Mouse (Mus musculus) lung, postnatal 0 days (tissue): ENCODE data around the gene Hand1. TPM values are rescaled to one million over a fixed set of nuclear protein-coding genes. Genes with fewer than 3 reads are reported as not detected.
"Not testable (repeated sequence)": the region's sequence is repeated elsewhere in the genome, so short reads cannot be mapped to it uniquely, and the experiment has no call there.

Experiments
- ATAC-seq: fragments of 200-750 bp; cut with Nextera tagmentation; 2 replicates; pipeline ENCODE4 v1.8.0; 2017; ENCODE audit warnings: moderate library complexity
- DNase-seq: peaks from one replicate; pipeline ENCODE4 v3.0.0-alpha.2; 2016; ENCODE audit warnings: low spot score
- H3K27ac ChIP-seq: fragments of 300-500 bp; sonication (generic); 2 replicates; pipeline ENCODE4 v1.5.1; 2014; ENCODE audit warnings: antibody characterized with exemption, mild to moderate bottlenecking, low read length, mixed read lengths
- H3K27me3 ChIP-seq: fragments of 300-500 bp; sonication (generic); replicated peaks from 2 replicates; pipeline ENCODE4 v1.6.1; 2014; ENCODE audit warnings: low read length, mixed read lengths; ENCODE audit not compliant: insufficient read depth
- H3K36me3 ChIP-seq: fragments of 300-500 bp; sonication (generic); 2 replicates; pipeline ENCODE4 v1.6.1; 2014; ENCODE audit warnings: low read length, mixed read lengths; ENCODE audit not compliant: insufficient read depth
- H3K4me1 ChIP-seq: fragments of 300-500 bp; sonication (generic); 2 replicates; pipeline ENCODE4 v1.6.1; 2014; ENCODE audit warnings: antibody characterized with exemption, low read depth, low read length, mixed read lengths; ENCODE audit not compliant: insufficient read depth
- H3K4me2 ChIP-seq: fragments of 300-500 bp; sonication (generic); replicated peaks from 2 replicates; pipeline ENCODE4 v1.6.1; 2014; ENCODE audit warnings: low read depth, mild to moderate bottlenecking, low read length, moderate library complexity, mixed read lengths
- H3K4me3 ChIP-seq: fragments of 300-500 bp; sonication (generic); 2 replicates; pipeline ENCODE4 v1.5.1; 2014; ENCODE audit warnings: low read depth, low read length
- H3K9ac ChIP-seq: fragments of 300-500 bp; sonication (generic); replicated peaks from 2 replicates; pipeline ENCODE4 v1.6.1; 2014; ENCODE audit warnings: low read depth, mild to moderate bottlenecking
- H3K9me3 ChIP-seq: fragments of 300-500 bp; sonication (generic); 2 replicates; pipeline ENCODE4 v1.6.1; 2016; ENCODE audit warnings: low read length, mixed read lengths
- CTCF ChIP-seq: IDR thresholded peaks from 2 replicates; pipeline ENCODE4 v1.5.1; 2016; ENCODE audit warnings: antibody characterized with exemption, mild to moderate bottlenecking
- EP300 ChIP-seq: IDR thresholded peaks from 2 replicates; pipeline ENCODE4 v1.6.1; 2016; ENCODE audit warnings: antibody characterized with exemption, mild to moderate bottlenecking, control low read depth
- WGBS: fragments of 180-500 bp; shearing (Covaris S2); extraction: QIAGEN DNeasy Blood & Tissue Kit; methylation state at CpG from one replicate; pipeline ENCODE4 v1.1.7; 2014; 5-methylcytosine and 5-hydroxymethylcytosine counted together
- polyA plus RNA-seq: library from polyadenylated mRNA; unstranded; fragments of >200 nt; fragmentation: Nextera tagmentation; extraction: Ambion mirVana; gene quantifications from 2 replicates; pipeline ENCODE4 v1.2.1, GENCODE M21; 2015

Gene Hand1
- polyA plus RNA-seq, 1 experiment from 2014 or later, result not detected

GRCm38 (mm10) chr11:57828955-57829870 lies 3.4 kb downstream of the Hand1 start:
- no peaks in the 10 kb centered on the region for H3K36me3 ChIP-seq
- no peak overlapping the region for H3K4me3 ChIP-seq
- 7% methylated on average over 52 of the region's 53 CpGs for WGBS
- TF ChIP-seq CTCF (no peak), EP300 (no peak)
- no peak overlapping the region for H3K9ac ChIP-seq
- no peak overlapping the region for H3K4me2 ChIP-seq
- H3K4me1 ChIP-seq, result peaks cover 7% of the 10 kb centered on the region; the same call in 1 of the 2 replicates
- H3K27me3 ChIP-seq, result peaks cover 82% of the 10 kb centered on the region
- H3K9me3 ChIP-seq, result no peaks in the 10 kb centered on the region
- H3K27ac ChIP-seq, result no peak overlapping the region
- DNase-seq (no peak), ATAC-seq (no peak)

- Histone ChIP-seq H3K4me1 (peaks cover 7% of the 10 kb centered on the region; the same call in 1 of the 2 replicates), H3K9ac (no peak overlapping the region), H3K27me3 (peaks cover 72% of the 10 kb centered on the region), H3K36me3 (no peaks in the 10 kb centered on the region), H3K9me3 (no peaks in the 10 kb centered on the region), H3K27ac (no peak overlapping the region), H3K4me2 (peak overlapping the region; percentile 52), H3K4me3 (peak overlapping the region; percentile 33)
- WGBS, result 2% methylated on average over 33 of the region's 33 CpGs
- DNase-seq (no peak), ATAC-seq (no peak)
- TF ChIP-seq EP300 (no peak), CTCF (no peak)
Observed at GRCm38 (mm10) chr11:57827915-57828545, 4.6 kb downstream of the Hand1 start.

GRCm38 (mm10) chr11:57827048-57827914 lies 5.3 kb downstream of the Hand1 start:
- Histone ChIP-seq H3K9me3 (no peaks in the 10 kb centered on the region), H3K9ac (no peak overlapping the region), H3K36me3 (no peaks in the 10 kb centered on the region), H3K27ac (no peak overlapping the region), H3K27me3 (peaks cover 64% of the 10 kb centered on the region), H3K4me3 (peak overlapping the region; percentile 33), H3K4me1 (peaks cover 7% of the 10 kb centered on the region; the same call in 1 of the 2 replicates), H3K4me2 (peak overlapping the region; percentile 52)
- ATAC-seq, result no peak
- TF ChIP-seq CTCF (no peak), EP300 (no peak)
- WGBS, result under 1% methylated on average over 41 of the region's 41 CpGs
- DNase-seq, result no peak

DNA sequence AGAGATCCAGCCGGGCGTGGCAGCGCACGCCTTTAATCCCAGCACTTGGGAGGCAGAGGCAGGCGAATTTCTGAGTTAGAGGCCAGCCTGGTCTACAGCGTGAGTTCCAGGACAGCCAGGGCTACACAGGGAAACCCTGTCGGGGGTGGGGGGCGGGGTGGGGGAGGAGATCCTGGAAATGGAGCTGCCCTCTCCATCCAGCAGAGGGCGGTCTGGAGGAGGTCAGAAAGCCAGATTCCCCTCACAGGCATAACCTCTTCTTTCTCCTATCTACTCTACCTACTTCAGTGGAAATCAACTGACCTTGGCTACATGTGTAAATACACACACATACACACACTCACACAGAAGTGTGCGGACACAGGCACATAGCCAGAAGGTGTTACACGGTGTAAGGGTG lies 7.4 kb downstream of the Hand1 start:
- 50% methylated on average over 11 of the region's 11 CpGs for WGBS
- H3K9me3 ChIP-seq, H3K36me3 ChIP-seq, DNase-seq, H3K4me1 ChIP-seq, H3K27ac ChIP-seq, H3K4me2 ChIP-seq, ATAC-seq, H3K4me3 ChIP-seq, H3K9ac ChIP-seq: not testable (repeated sequence)
- TF ChIP-seq CTCF, result peak; percentile 30
- peaks cover 46% of the 10 kb centered on the region for H3K27me3 ChIP-seq

DNA sequence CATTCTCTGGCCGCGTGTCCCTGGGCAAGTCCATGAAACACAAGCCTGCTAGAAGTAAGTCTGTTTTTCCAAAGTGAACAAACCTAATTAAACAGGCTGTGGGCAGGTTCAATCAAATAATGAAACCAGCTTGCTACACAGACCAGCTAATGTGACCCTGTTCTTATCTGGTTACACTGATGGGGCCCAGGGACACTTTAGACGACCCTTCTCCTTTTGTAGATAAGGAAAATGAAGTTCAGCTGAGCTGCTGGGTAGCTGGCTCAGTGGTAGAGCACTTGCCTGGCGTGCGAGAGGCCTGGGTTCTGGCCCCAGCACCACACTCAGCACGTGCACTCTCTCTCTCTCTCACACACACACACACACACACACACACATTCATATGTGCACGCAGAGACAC lies 8.9 kb downstream of the Hand1 start:
- Histone ChIP-seq H3K9me3 (no peaks in the 10 kb centered on the region), H3K4me2 (no peak overlapping the region), H3K4me1 (peaks cover 7% of the 10 kb centered on the region; the same call in 1 of the 2 replicates), H3K27me3 (peaks cover 31% of the 10 kb centered on the region), H3K27ac (no peak overlapping the region), H3K4me3 (no peak overlapping the region), H3K36me3 (no peaks in the 10 kb centered on the region), H3K9ac (no peak overlapping the region)
- DNase-seq, result no peak
- TF ChIP-seq CTCF, result no peak
- no peak for TF ChIP-seq EP300
- 68% methylated on average over 7 of the region's 7 CpGs for WGBS
- ATAC-seq, result no peak

GRCm38 (mm10) chr11:57823159-57823558 lies 9.5 kb downstream of the Hand1 start:
- H3K27me3 ChIP-seq, result peaks cover 26% of the 10 kb centered on the region
- H3K4me3 ChIP-seq, H3K9me3 ChIP-seq, H3K4me2 ChIP-seq, H3K27ac ChIP-seq, H3K4me1 ChIP-seq, ATAC-seq, H3K36me3 ChIP-seq, H3K9ac ChIP-seq, DNase-seq: not testable (repeated sequence)
- WGBS, result 97% methylated on average over 2 of the region's 2 CpGs
- TF ChIP-seq CTCF, result peak; percentile 6; the same call in 1 of the 2 replicates
